Mouse (Mus musculus): ENCODE data around the gene Psmd9.
A peak's percentile ranks its signal among the peaks of the same experiment; 100 is the strongest.

Gene Psmd9

DNA sequence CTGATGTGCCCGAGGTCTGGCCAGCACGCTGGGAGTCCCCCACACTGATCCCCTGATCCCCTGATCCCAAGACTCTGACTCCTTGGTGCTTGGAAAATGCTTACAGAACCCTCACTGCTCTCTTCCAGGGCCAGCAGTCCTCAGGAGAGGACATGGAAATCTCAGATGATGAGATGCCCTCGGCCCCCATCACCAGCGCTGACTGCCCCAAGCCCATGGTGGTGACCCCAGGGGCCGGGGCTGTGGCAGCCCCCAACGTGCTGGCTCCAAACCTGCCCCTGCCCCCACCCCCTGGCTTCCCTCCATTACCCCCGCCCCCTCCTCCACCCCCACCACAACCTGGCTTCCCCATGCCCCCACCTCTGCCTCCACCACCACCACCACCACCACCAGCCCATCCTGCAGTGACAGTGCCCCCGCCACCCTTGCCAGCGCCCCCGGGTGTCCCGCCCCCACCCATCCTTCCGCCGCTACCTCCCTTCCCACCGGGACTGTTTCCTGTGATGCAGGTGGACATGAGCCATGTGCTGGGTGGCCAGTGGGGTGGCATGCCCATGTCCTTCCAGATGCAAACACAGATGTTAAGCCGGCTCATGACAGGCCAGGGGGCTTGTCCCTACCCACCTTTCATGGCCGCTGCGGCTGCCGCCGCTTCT lies 17.4 kb upstream of the Psmd9 start:
- no peak for DNase-seq

DNA sequence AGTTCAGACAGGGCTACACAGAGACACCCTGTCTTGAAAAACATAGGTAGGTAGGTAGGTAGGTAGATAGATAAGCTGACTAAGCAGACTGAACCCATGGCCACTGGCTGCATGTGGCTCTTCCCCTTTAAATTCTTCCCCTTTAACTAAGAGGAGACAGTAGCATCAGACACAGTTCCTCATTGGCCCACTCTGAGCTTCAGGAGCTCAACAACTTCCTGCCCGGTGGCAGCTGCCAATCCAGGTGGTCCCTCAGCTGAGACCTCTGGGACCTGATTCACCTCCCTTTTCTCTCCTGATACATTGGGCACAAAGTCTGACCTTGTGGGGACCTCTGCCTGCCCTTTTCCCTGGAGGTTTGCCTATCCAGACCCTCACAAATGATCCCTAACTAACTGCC lies 16.3 kb upstream of the Psmd9 start:
- no peak for DNase-seq

DNA sequence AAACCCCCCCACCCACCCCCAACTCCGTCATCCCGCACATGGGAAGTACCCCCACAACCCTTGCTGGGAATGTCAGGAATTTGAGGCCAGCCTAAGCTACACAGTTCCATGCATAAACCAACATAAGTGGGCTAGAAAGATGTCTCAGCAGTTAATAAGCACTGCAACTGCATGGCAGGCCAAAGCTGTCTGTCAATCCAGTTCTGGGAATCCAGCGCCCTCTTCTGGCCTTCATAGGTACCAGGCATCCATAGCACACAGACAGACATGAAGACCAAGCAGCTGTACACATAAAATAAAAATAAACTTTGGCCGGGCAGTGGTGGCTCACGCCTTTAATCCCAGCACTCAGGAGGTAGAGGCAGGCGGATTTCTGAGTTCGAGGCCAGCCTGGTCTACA lies 13.8 kb upstream of the Psmd9 start:
- DNase-seq = peak; percentile 74 to 85

- DNase-seq = peak in 1 of 2 experiments; percentile 78
Observed at GRCm38 (mm10) chr5:123156763-123157162, 12.4 kb upstream of the Psmd9 start.

DNA sequence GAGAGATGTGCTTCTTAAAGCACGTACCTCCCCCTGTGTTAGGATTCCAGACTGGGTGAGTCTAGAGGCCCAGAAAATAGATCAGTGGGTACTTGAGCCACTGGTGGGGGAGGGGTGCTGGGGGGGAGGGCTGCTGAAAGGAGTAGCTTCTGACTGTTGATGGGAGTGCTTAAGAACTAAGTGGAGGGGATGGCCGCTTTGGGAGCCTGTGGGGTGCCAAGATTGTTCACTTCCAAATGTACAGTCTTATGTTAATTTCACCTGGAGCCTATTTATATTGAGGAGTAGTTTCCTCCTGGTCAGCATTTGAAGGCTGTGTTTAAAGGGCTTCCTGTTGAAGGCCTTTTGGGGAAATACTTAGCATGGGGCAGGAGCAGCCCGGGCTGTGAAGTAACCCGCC lies 11.2 kb upstream of the Psmd9 start:
- DNase-seq = no peak

DNA sequence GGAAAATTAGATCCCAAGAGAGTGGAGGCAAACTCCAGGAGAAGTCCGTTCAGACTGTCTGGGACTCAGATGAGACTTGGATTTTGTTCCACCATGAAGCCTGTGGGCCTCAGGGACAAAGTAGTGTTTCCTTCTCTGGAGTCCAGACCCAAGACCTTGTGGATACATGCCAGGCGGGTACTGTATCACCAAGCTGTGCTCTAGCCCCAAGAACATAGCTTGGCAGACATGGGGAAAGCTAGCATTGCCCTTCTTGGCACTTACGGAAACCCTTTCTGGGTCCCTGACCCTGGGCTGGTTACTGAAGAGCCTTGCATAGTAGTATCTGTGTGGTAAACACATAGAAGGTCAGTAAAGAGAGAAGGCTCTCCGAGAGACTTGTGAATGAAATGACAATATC lies 9.8 kb upstream of the Psmd9 start:
- DNase-seq = no peak

- no peak for DNase-seq
Observed at GRCm38 (mm10) chr5:123159866-123160265, 9.3 kb upstream of the Psmd9 start.

DNA sequence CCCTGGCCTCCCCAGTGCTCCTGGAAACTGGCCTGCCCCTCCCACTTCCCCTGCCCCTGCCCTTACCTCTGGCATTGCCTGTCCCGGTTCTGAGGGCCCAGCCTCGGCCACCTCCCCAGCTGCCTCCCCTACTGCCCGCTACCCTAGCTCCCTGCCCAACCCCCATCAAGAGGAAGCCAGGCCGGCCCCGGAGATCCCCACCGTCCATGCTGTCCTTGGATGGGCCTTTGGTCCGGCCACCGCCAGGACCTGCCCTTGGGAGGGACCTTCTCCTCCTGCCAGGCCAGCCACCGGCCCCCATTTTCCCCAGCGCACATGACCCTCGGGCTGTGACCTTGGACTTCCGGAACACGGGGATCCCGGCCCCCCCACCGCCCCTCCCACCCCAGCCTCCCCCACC lies 8.9 kb upstream of the Psmd9 start:
- DNase-seq = no peak

- DNase-seq = no peak
Observed at GRCm38 (mm10) chr5:123162942-123163341, 6.3 kb upstream of the Psmd9 start.

- no peak for DNase-seq
Observed at GRCm38 (mm10) chr5:123166437-123166836, 2.8 kb upstream of the Psmd9 start.

DNA sequence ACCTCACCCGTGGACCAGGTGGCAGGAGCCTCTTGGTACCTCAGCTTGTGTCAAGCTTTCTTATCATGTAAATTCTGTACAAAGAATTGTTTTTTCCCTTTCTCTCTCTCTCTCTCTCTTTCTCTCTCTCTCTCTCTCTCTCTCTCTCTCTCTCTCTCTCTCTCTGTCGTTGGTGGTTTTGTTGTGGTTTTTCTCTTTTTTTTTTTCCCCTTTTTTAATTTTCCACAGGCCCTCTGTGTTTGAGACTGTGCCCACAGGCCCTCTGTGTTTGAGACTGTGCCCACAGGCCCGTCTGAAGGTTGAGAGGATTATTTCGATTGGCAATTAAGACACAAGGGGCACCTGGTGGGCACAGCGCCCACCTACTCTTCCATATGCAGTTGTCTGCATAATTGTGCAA lies 1.6 kb upstream of the Psmd9 start:
- no peak for DNase-seq

DNA sequence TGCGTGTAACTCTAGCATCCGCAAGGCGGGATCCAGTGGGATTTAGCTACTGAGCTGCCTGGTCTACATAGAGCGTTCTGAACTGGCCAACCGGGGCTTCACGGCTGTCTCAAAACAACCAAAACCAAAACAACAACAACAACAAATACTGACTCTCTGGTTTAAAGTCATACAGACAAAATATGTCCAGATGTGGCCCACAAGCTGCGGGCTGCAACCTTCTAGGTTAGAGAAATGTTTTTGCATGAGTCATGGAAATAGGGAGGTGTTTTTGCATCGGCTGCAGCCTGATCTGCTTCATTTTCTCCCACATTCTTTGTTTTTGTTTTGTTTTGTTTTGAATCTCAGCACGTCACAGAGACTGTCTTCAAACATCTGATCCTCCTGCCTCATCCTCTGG lies 1.2 kb downstream of the Psmd9 start:
- no peak for DNase-seq

DNA sequence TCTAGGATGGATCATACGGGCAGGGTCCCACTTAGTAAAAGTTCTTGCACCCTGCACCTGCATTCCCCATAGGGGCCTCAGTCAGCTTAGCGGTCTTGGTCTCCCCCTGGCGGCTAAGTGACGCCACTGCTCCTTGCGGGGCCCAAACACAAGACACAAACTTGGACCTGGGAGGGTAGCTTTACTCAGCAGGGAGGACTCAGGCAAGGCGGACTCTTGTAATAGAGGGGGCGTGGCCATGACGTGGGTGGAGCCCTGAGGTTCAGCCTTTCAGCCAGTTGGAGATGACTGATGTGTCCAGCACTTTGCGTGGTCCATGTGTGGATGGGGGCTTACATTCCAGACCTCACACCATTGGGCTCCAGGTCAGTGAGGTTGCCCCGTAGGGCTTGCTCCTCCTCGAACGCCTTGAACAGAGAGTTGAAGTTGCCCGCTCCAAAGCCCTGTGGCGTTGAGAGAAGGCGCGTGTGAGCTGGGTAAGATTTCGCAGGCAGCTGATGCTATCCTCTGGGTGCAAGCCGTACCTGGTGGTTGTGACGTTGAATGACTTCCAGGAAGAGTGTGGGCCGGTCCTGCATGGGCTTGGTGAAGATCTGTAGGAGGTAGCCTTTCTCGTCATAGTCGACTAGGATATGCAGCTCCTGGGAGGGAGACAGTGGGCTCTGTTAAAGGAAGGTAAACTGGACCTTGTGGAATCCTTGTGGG lies 2.6 kb downstream of the Psmd9 start:
- DNase-seq = peak; percentile 90 to 93

GRCm38 (mm10) chr5:123178792-123179191 lies 9.6 kb downstream of the Psmd9 start:
- DNase-seq = no peak

GRCm38 (mm10) chr5:123180390-123180789 lies 11.2 kb downstream of the Psmd9 start:
- DNase-seq = peak; percentile 53 to 65

DNA sequence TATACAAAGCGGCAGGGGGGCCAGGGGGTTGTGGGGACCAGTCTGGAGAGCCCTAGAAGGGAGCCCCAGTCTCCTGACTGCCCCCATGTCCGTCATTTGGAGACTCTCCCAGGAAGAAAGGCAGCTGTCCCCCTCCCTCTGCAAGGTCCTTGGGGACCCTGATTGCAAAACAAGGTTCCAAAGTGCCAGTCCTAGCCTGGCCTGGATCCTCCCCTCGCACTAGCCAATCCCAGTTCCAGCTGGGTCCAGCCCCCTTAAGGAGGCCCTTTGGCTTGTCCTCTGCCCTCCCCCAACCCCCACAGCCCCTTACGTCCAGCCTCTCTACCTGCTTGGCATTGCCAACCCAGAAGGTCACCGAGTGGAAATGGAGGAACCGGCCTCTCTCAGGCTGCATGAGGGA lies 12.3 kb downstream of the Psmd9 start:
- peak; percentile 83 to 96 for DNase-seq

DNA sequence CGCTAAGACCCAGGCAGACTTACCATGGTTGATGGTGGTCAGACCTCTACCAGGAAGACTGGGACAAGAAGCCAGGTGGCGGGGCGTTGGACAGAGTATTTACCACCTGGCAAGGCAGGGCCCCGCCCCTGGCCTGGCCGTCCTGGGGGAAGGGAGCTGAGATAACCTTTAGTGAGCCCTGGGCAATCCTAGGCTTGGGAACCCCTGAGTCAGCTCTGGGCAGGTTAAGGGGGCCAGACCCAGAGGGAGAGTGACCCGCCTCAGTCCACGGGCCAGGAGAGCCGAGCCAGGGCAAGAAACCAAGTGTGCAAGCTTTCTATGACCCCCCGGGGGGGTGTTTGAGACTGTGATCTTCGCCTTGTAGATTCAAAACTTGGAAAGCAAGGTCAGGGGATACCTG lies 13.4 kb downstream of the Psmd9 start, which contains the start of gene Hpd:
Gene Hpd (minus strand): TSS at position 77 of the 400 bp plus-strand sequence.
- DNase-seq = peak; percentile 59 to 86

- peak; percentile 83 to 88 for DNase-seq
Observed at GRCm38 (mm10) chr5:123185966-123186365, 16.8 kb downstream of the Psmd9 start.

- no peak for DNase-seq
Observed at GRCm38 (mm10) chr5:123187306-123187705, 18.1 kb downstream of the Psmd9 start.

- peak in 1 of 2 experiments; percentile 40 for DNase-seq
Observed at GRCm38 (mm10) chr5:123190912-123191311, 21.7 kb downstream of the Psmd9 start.

GRCm38 (mm10) chr5:123191427-123191826 lies 22.2 kb downstream of the Psmd9 start:
- DNase-seq = peak; percentile 61 to 81

DNA sequence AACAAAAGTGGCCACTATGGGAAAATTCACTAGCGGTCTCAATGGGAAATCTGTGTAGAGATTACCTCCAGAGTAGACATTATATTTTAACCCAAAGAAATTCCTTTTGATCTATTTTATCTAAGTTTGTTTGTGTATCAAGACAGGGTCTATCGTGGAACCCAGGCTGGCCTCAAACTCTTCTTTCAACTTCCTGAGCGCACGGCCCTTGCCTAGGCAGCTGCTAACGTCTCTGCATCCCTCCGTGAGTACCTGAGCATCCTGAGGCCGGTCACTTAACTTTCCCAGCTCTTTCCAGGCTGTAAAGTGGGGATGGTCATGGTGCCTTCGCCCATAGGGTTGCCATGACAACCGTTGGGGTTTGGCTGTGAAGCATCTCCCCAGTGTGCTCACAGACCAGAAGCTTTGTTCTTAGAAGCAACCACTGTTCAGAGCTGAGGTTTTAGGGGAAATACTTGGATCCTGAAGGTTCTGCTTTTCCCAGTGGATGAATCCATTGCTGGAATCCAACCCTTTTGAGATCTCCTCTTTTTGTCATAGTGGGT lies 23.5 kb downstream of the Psmd9 start:
- DNase-seq = no peak

DNA sequence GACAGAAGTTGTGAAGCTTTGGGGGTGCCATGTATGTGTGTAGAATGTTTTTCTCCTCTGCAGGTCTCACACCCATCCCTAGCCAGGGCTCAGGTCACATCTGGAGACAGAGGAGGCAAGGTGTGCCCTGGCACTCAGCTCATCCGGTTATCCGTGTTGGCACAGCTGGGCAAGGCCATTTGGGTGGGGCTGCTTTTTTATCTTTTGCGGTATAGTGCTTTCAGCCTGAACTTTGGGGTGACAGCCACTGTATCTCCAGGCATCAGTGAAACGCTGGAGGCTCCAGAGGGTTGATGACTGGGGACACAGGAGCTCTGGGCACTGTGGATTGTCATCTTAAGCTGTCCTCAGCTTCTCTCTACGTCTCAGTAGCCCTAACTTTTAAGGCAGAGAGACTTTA lies 24.2 kb downstream of the Psmd9 start:
- no peak for DNase-seq

GRCm38 (mm10) chr5:123194856-123195255 lies 25.6 kb downstream of the Psmd9 start:
- DNase-seq = no peak

All from kidney, postnatal 25 days (tissue).